Mouse (Mus musculus) Muller cell, postnatal 12 days (primary cell): ENCODE measurements around the gene Dab2ip.

Source experiments
- DNase-seq: peaks from one replicate; pipeline ENCODE4 v3.0.0-alpha.2; 2015; ENCODE audit errors: inconsistent ontology term

The Dab2ip gene

DNA sequence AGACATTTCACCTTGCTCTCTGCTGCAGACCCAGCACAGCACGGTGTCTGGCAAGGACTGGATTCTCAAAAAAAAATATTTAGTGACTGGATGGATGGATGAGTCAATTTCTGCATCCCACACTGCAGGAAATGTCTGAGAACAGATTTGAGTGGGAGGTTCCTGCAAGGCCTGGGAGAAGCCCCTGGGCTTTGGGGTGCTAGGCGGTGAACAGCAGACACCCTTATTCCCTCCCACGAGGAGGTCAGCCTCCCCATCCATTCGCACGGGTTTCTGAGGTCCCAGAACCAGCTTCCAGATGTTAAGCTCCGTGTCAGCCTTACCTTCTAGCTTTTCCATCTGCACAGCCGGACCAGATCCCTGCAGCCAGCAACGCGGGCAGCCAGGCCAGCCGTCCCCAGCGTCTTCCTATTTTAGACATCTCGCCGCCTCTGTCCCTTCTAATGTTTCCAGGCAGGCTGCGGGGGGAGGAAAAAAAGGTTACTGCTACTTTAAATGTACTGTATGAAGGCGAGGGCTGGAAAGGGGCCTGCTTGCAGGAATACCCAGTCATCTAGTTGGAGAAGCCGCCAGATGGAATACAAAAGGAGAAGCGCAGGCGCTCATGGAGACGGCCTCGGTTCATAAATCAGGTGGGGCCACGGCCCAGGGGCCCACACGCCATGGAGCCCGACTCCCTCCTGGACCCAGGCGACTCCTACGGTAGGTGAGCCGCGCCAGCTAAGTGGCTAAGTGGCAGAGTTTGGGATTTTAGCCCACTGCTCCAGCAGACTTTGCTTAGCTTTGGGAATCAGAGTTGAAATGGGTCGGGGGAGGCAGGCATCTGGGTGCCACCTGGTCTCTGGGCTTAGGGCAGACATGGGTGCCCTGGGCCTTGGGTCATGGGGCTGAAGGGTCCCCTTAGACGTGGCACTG, at the start of gene Dab2ip:
TSS of gene Dab2ip (plus strand) at position 356 of the 915 bp plus-strand sequence.
- peak; percentile 40 for DNase-seq

DNA sequence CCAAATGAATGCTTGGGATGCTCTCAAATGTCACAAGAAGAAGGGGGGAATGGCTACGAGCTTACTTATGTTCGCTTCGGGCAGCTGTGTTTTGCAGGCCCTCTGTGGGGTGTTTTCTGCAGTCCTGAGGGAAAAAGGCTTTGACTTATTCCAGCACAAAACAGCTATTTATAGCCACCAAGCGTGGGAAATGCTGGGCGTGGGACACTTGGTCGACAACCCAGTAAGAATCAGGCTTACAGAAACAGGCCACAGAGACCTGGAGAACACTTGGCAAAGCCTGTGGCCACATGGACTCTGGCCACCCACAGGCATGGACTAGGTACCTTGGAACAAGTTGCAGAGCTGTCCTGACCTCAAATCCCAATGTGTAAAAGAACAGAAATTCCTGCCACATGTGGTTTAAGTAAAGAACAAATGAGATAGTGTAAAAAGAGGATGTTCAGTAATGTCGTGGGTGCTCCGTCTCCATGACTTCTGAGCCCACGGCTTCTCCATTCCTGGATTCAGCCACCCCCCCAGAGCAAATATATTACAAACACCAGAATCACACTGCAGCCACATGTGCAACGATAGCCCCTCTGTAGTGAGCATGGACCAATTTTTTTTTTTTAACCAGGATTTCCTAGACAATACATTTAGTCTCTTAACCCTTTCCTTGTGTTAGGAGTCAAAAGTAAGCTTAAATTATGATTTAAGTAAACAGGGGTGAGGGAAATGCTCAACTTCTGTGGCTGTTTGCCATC, 49.3 kb upstream of the Dab2ip start:
- peak; percentile 67 for DNase-seq

DNA sequence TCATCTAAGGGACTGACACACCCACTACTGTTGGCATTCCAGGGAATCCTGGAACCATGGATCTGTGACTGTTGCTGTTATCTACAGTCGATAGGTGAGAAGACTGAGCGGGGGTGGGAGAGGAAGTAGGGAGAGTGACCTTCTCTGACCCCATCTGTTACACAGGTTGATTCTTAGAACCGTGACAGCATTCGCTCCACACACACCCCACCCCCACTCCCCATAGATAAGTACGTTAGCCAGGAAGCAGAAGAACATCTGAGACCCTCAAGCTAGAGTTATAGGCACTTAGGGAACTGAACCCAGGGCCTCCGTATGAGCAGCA, 48.8 kb upstream of the Dab2ip start:
- DNase-seq, result no peak

DNA sequence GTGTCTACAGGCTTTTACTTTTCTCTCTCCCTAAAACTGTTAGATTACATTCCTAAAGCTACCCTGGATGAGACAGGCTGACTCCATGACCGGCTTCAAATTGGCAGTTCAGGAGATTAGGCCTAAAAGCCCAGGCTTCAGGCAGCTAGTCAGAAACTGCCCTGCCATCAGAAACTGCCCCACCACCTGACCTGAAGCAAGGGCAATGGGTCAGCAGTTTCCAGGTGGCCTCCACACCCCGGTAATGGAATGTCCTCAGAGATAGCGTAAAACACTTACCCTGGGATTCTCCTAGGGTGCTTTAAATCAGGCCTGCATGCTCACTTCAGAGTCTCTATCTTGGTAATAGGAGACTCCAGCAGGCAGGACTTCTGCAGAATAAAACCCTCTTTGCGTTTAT, 48.2 kb upstream of the Dab2ip start:
- no peak for DNase-seq

DNA sequence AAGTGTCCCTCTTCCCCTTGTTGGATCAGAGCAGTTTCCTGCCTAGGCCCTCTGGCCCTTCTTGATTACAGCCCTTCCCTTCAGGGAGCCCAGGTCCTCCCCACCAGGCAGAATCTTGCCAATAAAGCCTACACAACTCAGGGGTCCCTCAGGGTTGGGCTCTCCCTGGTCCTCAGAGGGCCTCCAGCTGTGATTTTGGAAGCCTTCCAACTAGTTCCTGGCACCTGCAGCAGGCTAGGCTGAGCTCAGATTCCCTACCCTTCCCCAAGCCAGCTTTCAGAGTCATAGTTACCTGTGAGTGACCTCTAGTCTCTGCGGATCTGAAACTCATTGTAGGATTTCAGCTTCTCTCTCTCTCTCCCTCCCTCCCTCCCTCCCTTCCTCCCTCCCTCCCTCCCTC, 47.1 kb upstream of the Dab2ip start:
- no peak for DNase-seq

DNA sequence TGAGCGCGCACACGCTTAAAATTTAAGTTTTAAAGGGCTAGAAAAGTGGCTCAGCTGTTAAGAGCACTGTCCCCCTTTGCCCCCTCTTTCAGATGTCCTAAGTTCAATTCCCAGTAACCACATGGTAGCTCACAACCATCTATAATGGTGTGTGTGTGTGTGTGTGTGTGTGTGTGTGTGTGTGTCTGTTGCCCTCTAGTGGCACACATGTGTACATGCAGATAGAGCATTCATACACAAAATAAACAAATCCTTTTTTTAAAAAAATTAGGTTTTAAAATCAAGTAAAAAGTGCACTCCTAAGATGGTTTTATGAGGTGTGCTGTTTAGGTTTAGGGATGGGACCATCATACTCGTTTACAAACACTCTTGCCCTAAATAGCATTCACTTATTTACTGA, 45.8 kb upstream of the Dab2ip start:
- DNase-seq, result no peak

DNA sequence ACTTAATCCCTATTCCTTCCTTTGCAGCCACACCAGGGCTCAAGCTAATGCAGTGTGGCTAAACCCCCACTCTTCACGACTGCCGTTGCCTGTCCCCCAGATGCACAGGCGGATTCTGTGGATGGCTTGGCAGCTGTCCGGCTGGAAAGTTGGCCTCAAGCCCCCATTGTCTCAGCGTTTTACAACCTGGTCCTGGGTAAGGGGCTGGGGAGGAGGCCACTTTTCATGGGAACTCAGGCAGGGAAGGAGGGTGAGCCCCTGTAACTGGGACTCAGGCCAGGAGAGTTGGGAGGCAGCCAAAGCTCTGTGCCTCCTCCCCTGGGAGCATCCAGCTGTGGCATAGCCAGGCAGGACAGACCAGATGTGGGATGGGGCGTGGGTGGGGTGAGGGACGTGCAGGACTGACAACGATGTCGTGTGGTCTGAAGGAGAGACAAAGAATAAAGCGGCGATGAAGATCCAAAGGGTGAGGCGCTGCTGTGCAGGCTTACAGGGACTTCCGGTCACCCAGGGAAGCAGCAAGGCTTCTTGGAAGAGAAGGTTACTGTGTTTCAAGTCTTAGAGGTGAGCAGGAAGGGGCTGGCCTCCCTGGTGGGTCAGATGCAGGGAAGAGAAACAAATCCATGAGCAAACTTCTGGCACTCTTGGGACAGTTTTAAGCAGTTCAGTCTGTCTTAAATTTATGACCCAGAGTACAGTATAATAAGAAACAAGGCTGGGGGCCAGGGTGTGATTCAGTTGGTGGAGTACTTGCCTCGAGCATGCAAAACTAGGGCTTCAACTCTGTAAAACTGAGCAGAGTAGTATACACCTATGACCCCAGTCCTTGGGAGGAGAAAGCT, 43.8 kb upstream of the Dab2ip start:
- peak; percentile 63 for DNase-seq

DNA sequence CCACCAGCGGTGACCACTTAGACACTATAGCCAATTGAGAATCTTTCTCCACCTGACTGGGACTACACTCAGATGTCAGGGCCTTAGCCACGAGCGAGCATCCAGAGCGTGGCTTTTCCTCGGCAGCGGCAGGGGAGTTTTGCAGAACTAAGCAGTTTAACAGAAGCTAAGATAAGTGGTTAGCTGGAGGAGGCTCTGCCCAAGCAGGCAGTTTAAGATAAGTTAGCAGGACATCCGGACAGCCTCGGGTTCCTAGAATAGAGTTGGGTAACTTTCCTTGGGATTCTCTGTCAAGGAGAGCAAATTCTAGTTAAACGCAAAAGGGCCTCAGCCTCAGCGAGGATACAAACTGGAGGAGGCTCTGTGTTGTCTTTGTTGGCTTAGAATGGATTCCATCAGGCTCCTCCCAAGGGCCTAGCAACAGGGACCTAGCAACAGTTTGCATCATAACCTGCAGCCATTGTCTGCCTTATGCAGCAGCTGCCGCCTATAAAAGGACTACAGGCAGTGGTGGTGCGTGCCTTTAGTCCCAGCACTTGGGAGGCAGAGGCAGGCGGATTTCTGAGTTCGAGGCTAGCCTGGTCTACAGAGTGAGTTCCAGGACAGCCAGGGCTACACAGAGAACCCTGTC, 31.3 kb upstream of the Dab2ip start:
- DNase-seq, result no peak

DNA sequence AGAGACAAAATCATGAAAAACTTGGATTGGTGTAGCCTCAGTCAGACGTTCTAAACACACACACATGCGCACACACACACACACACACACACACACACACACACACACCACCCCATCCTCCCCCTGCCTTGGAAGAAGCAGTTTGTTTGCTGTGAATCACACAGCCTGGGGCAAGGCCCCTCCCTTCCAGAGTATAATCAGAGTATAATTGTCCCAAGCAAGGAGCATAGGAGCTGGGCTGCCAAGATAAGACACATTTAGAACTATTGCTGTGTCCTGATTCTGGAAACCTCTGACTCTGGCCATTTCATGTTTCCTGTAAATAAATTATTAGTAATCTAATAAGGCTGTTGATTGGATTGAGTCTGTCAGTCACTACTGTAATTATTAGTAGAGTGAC, 29.0 kb upstream of the Dab2ip start:
- DNase-seq, result peak; percentile 40

DNA sequence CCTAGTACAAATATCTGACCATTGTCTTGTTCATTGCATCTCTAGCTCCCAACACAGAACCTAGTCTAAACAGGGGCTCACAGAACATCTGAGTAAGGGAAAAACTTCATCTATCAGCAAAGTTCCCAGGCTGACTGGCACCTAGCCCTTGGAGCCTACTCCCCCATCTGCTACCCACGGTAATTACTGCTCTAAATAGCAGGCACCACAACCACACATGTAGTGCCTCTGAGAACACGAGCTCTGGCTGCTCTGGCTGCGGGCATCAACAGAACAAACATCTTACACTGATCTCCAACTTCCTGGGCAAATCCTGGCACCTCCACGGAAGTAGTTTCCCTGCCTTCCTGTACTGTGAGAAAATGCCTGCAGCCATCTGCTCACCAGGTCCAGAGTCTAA, 28.2 kb upstream of the Dab2ip start:
- no peak for DNase-seq

DNA sequence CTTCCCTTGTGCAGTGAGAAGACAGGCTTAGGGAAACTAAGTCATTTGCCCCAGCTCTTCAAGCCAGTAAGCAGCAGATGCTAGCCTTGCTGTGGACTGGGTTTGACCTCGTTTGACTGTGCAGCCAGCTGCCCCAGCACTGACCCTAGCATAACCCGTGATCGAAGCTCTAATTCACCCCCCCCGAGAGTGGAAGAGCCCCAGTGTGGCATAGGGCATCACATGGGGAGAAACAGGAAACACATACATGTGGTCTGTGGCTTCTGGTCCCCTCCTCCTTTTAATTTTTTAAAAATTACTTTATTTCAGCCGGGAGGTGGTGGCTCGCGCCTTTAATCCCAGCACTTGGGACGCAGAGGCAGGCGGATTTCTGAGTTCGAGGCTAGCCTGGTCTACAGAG, 27.3 kb upstream of the Dab2ip start:
- no peak for DNase-seq

DNA sequence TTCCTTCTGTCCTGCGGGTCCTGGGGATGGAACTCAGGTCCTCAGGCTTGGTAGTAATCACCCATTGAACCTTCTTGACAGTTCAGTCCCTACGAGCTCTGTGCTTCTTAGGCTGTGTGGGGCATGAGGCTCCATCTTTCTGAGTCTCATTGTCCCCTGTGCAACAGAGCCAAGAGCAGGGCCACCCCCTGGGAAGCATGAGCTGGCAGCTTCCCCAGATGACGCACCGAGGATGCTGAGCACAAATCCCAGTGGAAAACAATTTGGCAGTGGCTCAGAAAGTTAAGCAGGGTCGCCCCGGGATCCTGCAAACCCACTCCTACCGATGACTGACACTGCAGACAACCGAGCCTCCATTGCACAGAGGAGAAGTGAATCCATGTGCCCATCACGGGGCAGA, 24.4 kb upstream of the Dab2ip start:
- DNase-seq, result peak; percentile 70

DNA sequence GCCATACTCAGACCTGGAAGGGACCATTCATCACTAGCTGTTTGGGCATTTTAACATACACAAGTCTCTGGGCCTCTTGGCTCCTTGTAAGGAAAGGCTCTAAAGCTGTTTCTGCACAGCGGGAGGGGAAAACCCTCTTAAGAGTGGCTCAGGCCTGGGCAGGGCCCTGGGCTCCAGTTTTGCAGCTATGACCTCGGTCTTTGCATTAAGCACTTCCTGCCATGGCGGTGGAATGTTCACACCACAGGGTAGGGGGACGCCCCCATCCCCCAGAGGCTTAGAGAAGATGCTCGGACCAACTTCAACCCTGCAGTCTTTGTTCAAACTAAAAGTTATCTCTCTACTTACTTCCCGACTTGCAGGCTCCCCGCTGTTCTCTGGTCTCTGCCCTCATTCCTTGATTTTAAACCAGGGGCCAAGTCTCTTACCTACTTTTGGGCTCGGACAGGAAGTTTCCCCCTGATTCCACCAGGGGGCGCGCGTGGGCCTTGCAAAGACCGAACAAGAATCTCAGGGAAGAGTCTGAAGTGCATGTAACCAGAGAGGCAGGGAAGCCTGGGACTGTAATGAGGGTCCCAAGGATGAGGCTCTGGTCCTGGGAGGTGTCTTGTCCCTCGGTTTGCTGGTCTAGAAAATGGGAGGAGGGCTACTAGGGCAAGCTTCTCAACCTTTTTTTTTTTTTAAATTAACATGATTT, 18.6 kb upstream of the Dab2ip start:
- DNase-seq, result peak; percentile 93

DNA sequence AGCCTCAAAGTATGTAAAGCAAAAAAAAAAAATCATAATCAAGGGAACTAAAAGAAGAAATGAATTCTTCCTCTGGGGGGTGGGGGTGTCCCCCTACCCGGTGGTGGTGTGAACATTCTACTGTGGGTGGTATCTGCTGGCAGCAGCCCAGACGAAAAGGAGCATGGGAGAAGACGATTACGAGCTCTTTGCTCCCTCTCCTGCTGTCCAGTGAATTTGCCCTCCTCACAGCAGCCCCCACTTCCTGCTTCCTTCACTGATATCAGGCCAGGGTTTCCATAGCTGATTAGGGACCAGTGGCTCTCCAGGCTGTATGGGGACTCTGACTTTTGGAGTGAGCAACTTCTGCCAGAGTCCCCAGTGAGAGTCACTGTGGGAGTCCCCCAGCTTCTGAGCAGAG, 17.3 kb upstream of the Dab2ip start:
- no peak for DNase-seq

DNA sequence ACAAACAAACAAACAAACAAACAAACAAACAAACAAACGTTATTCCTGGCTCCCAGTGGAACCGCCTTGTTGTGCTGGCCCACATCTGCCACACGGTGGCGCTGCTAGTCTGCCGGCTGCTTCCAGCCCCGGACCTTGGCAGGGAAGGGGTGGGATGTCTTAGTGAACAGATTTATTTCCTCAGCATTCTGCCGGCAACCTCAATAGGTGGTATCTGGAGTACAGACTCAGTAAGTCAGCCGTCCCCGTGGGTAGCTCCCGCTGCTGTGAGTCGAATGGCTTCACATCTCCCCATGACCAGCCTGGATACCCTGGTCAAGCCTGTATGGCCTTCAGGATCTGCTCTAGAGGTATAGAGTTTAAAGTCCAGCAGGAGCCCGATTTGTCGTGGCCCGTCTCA, 13.3 kb upstream of the Dab2ip start:
- peak; percentile 77 for DNase-seq

DNA sequence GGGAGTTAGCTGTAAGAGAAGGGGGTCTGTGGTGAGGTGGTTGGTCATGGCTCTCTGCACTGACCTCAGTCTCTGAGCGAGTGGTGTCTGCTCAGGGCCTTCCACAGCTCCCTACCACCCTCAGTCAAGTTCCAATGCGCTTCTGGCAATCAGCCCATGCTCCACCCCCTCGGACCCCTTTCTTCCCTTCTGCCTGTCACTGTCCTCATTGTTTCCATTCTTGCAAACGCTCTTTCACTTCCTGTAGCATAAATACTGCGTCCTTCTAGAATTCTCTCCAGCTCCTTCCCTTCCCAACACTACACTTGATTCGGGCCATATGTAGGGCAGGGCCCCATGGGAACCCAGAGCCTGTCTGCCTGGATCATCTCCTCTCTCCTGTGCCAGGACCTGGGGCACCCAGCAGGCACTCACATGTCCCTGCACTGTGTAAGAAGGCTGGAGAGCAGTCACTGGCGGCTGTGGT, 12.9 kb upstream of the Dab2ip start:
- no peak for DNase-seq

DNA sequence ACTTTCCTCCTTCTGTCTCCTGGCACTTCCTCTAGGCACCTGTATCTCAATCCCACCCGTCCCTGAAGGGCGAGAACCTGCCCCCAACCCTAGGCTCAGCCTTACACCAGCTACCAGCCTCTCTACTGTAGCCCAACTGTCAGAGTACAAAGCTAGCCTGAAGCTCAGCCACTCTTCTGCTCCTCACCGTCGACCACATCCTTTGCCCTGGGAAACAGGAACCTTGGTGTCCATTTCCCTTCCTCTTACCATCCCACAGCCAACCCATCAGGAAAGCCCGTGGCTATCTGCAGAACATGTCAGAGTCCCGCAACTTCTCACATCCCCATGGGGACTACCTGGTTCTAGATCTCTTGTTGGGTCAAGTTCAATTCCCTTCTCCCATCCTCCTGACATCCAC, 11.6 kb upstream of the Dab2ip start:
- no peak for DNase-seq

DNA sequence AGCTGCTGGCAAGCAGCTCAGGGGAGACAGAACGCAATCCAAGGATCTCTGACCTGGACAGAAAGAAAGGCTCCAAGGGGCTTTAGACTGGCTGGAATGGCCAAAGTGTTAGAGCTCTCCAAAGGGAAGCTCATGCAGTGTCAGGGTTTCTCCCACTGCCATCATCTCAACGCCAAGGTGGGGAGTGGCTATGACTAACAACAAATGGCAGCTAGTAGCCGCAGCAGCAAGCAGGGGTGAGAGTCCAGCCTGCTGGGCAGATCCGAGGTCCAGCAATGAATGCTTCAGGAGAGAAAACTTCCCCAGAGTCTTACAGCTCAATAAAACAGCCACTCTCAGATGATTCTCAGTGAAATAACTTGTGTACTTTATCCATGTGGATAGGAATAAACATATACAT, 8.9 kb upstream of the Dab2ip start:
- no peak for DNase-seq

DNA sequence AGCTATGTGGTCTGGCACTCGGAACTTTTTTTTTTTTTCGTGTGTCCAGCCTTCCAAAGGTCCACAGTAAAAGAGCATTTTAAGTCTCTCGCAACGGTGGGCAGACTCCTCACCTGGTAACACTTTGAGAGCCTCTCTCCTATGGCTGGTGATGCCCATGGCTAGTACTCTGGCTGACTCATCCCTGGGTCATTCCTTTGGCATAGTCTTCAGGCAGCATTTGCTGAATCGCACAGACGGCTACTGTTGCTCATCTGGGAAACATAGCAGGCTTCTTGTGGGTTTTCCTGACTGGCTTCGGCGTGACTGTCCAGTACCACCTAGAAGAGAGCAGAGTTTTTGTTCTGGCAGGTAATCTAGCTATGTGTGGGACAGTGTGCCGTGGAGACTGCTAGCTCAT, 8.0 kb upstream of the Dab2ip start:
- no peak for DNase-seq

DNA sequence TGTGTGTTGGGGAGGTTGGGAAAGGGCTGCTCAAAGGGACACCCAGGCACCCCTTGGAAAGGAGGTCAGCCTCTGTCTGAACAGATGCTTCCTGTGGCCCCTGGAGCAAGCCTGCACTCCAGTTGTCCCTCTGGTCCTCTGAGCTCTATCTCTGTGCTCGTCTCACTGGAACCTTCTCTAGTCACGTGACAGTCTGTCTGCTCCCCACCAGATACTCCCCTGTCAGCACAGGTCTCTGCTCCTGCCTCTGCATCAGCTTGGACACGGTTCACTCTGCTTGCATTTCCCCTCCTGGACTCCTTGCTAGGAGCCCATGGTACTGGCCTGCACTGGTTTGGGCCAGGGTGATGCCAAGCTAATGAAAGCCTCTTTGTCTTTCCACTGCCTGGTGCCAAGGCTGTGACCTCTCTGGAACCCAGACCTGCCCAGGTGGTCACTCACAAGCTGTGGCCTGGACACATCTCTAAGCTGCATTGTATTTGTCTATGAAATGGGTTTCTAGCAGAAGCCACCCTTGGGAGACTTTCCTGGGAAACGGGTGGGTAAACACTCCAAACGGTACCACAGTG, 1.1 kb upstream of the Dab2ip start:
- no peak for DNase-seq
